Mouse (Mus musculus) hindbrain, embryonic 10.5 days (tissue): ENCODE measurements around the gene Clta. TPM values are rescaled to one million over a fixed set of nuclear protein-coding genes. Genes with fewer than 3 reads are reported as not detected.

Source experiments
- DNase-seq: peaks from one replicate; pipeline ENCODE4 v3.0.0-alpha.2; 2017; ENCODE audit warnings: low spot score
- H3K27ac ChIP-seq: fragments of 300-500 bp; sonication (generic); 2 replicates; pipeline ENCODE4 v1.5.1; 2016; ENCODE audit warnings: mild to moderate bottlenecking, moderate library complexity
- H3K27me3 ChIP-seq: fragments of 300-500 bp; sonication (generic); 2 replicates; pipeline ENCODE4 v1.6.1; 2016; ENCODE audit warnings: mild to moderate bottlenecking; ENCODE audit not compliant: poor library complexity, insufficient read depth, severe bottlenecking
- H3K36me3 ChIP-seq: fragments of 300-500 bp; sonication (generic); 2 replicates; pipeline ENCODE4 v1.6.1; 2016; ENCODE audit warnings: mild to moderate bottlenecking, moderate library complexity
- H3K4me1 ChIP-seq: fragments of 300-500 bp; sonication (generic); replicated peaks from 2 replicates; pipeline ENCODE4 v1.6.1; 2016; ENCODE audit warnings: mild to moderate bottlenecking
- H3K4me3 ChIP-seq: fragments of 300-500 bp; sonication (generic); 2 replicates; pipeline ENCODE4 v1.5.1; 2016; ENCODE audit warnings: mild to moderate bottlenecking, moderate library complexity
- H3K9me3 ChIP-seq: fragments of 300-500 bp; sonication (generic); 2 replicates; pipeline ENCODE4 v1.6.1; 2016; ENCODE audit warnings: mild to moderate bottlenecking, moderate library complexity
- WGBS: fragments of 180-500 bp; shearing (Covaris S2); methylation state at CpG from one replicate; pipeline ENCODE4 v1.1.7; 2016; 5-methylcytosine and 5-hydroxymethylcytosine counted together
- polyA plus RNA-seq: library from polyadenylated mRNA; unstranded; fragments of >200 nt; fragmentation: Nextera tagmentation; extraction: Ambion mirVana; gene quantifications from 2 replicates; pipeline ENCODE4 v1.2.1, GENCODE M21; 2016

The Clta gene
- polyA plus RNA-seq, 1 experiment from 2014 or later, result 239 TPM

DNA sequence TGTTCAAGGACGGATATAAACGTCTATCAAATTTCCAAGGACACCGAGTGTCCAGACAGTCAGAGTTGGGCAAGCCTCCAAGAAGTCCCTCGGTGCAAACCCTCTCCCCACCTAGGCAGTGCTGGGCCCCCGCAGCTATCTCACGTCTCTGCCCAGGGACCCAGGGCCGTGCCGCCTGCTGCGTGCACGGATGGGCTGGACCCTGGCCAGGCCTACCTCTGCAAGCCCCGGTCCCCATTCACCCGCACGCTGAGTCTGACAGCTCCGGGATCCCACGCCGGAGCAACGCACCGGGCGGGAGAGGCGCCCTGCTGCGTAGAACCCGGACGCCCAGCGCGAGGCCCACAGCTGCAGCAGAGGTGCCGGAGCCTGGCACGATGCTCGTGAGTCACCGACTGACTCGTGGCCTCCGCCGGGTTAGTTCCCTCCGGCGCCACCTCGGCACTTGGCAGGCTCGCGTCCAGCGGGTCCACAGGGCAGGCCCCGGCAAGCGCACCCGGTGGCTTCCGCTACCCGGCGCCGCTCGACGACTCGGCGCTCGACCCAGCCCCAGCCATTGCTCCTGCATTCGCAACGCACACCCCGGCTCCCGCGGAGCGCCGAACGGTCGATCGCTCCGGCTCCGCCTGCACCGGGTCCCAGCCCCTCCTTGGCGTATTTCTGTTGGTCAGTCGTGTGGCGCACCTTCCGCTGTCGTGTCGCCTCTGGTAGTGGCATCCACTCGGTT lies 68.1 kb downstream of the Clta start:
- Histone ChIP-seq H3K4me1 (peaks cover 36% of the 10 kb centered on the region), H3K27ac (peak overlapping the region; percentile 88), H3K36me3 (no peaks in the 10 kb centered on the region), H3K4me3 (peak overlapping the region; percentile 79), H3K27me3 (no peaks in the 10 kb centered on the region), H3K9me3 (no peaks in the 10 kb centered on the region)
- peak; percentile 92 for DNase-seq
- under 1% methylated on average over 70 of the region's 70 CpGs for WGBS

DNA sequence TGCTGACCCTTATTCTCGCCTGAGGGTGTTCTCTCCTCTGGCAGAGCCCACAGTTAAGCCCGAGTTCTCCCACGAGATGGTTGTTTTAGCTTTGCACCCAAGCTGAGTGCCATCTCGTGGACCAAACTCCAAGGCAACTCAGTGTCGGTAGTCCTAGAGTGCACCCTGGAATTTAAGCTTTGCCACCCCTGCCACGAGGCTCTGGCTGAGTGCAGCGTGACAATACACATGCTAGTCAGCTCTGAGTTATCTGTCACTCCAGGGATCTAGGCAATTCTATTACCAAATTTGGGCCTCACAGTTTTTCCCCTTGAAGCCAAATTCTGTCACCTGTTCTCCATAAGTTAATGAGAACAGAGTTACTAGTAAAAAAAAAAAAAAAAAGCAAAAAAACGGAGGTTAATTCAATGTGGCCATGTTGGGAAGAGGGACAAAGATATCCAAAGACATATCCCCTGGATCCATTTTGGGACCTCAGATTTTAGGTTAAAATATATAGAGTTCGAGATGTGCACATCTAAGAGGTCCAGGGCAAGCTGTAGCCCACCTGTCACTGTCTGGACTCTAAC lies 68.7 kb downstream of the Clta start:
- Histone ChIP-seq H3K9me3 (no peaks in the 10 kb centered on the region), H3K27ac (peak overlapping the region; percentile 88), H3K36me3 (no peaks in the 10 kb centered on the region), H3K4me3 (peak overlapping the region; percentile 79), H3K27me3 (no peaks in the 10 kb centered on the region), H3K4me1 (peaks cover 31% of the 10 kb centered on the region)
- WGBS, result 11% methylated on average over 9 of the region's 9 CpGs
- no peak for DNase-seq

- Histone ChIP-seq H3K27ac (no peak overlapping the region), H3K9me3 (no peaks in the 10 kb centered on the region), H3K27me3 (no peaks in the 10 kb centered on the region), H3K4me3 (no peak overlapping the region), H3K36me3 (no peaks in the 10 kb centered on the region), H3K4me1 (peaks cover 24% of the 10 kb centered on the region)
- WGBS, result 88% methylated on average over 3 of the region's 3 CpGs
- no peak for DNase-seq
These were observed 69.5 kb downstream of the Clta start for GRCm38 (mm10) chr4:44073799-44074198.

DNA sequence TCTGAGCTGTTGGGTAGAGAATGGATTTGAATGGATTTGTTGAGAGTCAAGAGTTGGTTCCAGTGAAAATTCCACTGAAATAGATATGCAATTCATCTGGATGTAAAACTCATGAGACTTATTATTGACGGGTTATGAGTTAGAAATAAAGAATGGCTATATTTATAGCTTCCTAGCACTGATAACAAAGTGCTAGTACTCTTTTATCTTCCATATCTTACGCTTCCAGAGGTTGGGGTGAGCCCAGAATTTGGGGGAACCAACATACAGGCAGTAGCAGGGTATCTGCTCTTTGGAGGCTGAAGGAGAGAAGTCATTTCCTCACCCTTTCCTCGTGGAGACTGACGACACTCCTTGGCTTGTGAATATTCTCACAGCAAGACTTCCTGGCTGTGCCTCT lies 70.2 kb downstream of the Clta start:
- no peak overlapping the region for H3K4me3 ChIP-seq
- no peaks in the 10 kb centered on the region for H3K27me3 ChIP-seq
- no peaks in the 10 kb centered on the region for H3K9me3 ChIP-seq
- H3K27ac ChIP-seq, result no peak overlapping the region
- H3K36me3 ChIP-seq, result no peaks in the 10 kb centered on the region
- DNase-seq, result no peak
- WGBS, result 79% methylated on average over 4 of the region's 4 CpGs
- peaks cover 23% of the 10 kb centered on the region for H3K4me1 ChIP-seq

DNA sequence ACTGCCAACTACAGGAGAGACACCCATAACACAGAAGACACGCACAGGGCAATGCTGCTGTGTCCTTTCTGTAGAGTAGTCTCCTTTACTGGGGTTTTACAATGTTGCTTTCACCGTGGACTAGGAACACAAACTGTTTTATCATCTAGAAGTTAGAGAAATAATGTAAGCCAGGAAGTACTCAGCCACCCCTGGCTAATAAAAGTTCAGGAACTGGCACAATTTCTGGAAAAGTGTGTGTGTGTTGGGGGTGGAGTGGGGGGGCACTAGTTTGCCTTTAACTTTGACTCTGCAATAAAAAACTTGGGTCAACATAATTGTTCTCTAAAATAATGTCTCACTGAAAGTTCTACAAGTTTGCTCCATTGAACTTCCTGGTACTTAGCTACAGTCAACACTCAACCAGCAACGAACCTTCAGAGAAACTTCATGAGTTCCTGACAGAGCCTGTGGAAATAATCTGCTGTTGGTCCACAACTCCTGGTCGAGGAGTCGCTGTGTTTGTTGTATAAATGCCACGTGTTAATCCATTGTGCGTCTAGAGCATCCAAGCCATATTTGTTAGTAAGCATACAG lies 74.2 kb downstream of the Clta start:
- WGBS, result 86% methylated on average over 7 of the region's 7 CpGs

More for the DNA sequence above, 74.2 kb downstream of the Clta start:
- no peaks in the 10 kb centered on the region for H3K9me3 ChIP-seq
- no peak overlapping the region for H3K27ac ChIP-seq
- H3K4me1 ChIP-seq, result no peaks in the 10 kb centered on the region
- H3K27me3 ChIP-seq, result no peaks in the 10 kb centered on the region
- H3K4me3 ChIP-seq, result no peak overlapping the region
- DNase-seq, result no peak
- H3K36me3 ChIP-seq, result no peaks in the 10 kb centered on the region

Other genes with a start within 250 kb of the Clta start
- gene Olfr159, start 233.4 kb upstream of the Clta start, polyA plus RNA-seq, result not detected in 2 replicates
- gene Olfr156, start 180.6 kb upstream of the Clta start, polyA plus RNA-seq, result not detected in 2 replicates
- not detected in 2 replicates for gene Olfr157, start 164.3 kb upstream of the Clta start, polyA plus RNA-seq
- not detected in 2 replicates for gene Olfr155, start 152.9 kb upstream of the Clta start, polyA plus RNA-seq
- gene Reck, start 128.9 kb upstream of the Clta start, polyA plus RNA-seq, result 11.4 and 11.9 TPM in 2 replicates
- gene Glipr2, start 47.1 kb upstream of the Clta start, polyA plus RNA-seq, result 70.2 and 84.9 TPM in 2 replicates
- gene Ccin, start 21.0 kb upstream of the Clta start, polyA plus RNA-seq, result not detected in 2 replicates
- 20.0 and 20.1 TPM in 2 replicates for gene Gne, start 79.7 kb downstream of the Clta start, polyA plus RNA-seq
- gene Rnf38, start 229.3 kb downstream of the Clta start, polyA plus RNA-seq, result 33.9 and 39.0 TPM in 2 replicates